Mouse (Mus musculus) testis, adult 2 months (tissue): ENCODE results near the gene Tmem63c. TPM values are rescaled to one million over a fixed set of nuclear protein-coding genes. Genes with fewer than 3 reads are reported as not detected.

Experiments used
- H3K27ac ChIP-seq: fragments of 200-500 bp; 2 replicates; pipeline ENCODE4 v1.5.1; 2012; ENCODE audit warnings: low read depth, low read length; ENCODE audit not compliant: control insufficient read depth, insufficient read depth
- H3K27me3 ChIP-seq: fragments of 200-500 bp; 2 replicates; pipeline ENCODE4 v1.6.1; 2012; ENCODE audit warnings: mild to moderate bottlenecking, low read length, moderate library complexity; ENCODE audit not compliant: control insufficient read depth, insufficient read depth
- H3K36me3 ChIP-seq: fragments of 200-500 bp; 2 replicates; pipeline ENCODE4 v1.6.1; 2012; ENCODE audit warnings: mild to moderate bottlenecking, low read length; ENCODE audit not compliant: control insufficient read depth, insufficient read depth
- H3K4me1 ChIP-seq: fragments of 200-500 bp; 2 replicates; pipeline ENCODE4 v1.6.1; 2012; ENCODE audit warnings: low read length; ENCODE audit not compliant: control insufficient read depth, insufficient read depth
- H3K4me3 ChIP-seq: fragments of 200-500 bp; 2 replicates; pipeline ENCODE4 v1.5.1; 2012; ENCODE audit warnings: low read depth, mild to moderate bottlenecking, low read length, moderate library complexity, mixed read lengths; ENCODE audit not compliant: control insufficient read depth
- CTCF ChIP-seq: fragments of 200-500 bp; IDR thresholded peaks from 2 replicates; pipeline ENCODE4 v1.5.1; 2012; ENCODE audit warnings: low read depth, mild to moderate bottlenecking, inconsistent platforms, low read length, moderate library complexity; ENCODE audit not compliant: control insufficient read depth, insufficient read depth, insufficient replicate concordance
- POLR2A ChIP-seq: fragments of 200-500 bp; IDR thresholded peaks from 2 replicates; pipeline ENCODE4 v1.6.1; 2012; ENCODE audit warnings: low read depth, mild to moderate bottlenecking, inconsistent platforms, low read length, moderate library complexity; ENCODE audit not compliant: control insufficient read depth
- polyA plus RNA-seq: library from polyadenylated mRNA; depleted of rRNA; stranded (reverse); fragments of >200 nt; gene quantifications from 2 replicates; pipeline ENCODE4 v1.2.3, GENCODE M21; 2012

Gene Tmem63c
- polyA plus RNA-seq, 1 experiment, result 32.3 TPM

DNA sequence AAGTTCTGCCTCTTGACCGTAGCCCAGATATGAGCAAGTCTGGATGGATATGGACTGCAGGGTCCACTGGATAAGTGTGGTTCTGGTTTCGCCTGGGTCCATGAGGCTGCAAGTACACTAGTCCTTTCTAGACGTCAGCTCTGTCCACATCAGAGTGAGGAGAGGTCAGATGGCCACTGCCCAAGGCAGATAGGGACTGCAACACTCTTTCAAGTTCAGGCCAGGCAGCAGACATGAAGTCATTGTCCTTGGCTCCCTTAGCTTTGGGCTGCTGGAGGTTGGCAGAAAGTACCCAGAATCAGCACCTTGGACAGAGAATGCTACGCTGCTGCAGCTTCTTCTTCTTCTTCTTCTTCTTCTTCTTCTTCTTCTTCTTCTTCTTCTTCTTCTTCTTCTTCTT, 19.0 kb downstream of the Tmem63c start:
- Histone ChIP-seq H3K27ac (no peak overlapping the region), H3K27me3 (no peaks in the 10 kb centered on the region), H3K4me3 (no peak overlapping the region), H3K36me3 (no peaks in the 10 kb centered on the region), H3K4me1 (no peaks in the 10 kb centered on the region)
- TF ChIP-seq CTCF (no peak), POLR2A (no peak)

DNA sequence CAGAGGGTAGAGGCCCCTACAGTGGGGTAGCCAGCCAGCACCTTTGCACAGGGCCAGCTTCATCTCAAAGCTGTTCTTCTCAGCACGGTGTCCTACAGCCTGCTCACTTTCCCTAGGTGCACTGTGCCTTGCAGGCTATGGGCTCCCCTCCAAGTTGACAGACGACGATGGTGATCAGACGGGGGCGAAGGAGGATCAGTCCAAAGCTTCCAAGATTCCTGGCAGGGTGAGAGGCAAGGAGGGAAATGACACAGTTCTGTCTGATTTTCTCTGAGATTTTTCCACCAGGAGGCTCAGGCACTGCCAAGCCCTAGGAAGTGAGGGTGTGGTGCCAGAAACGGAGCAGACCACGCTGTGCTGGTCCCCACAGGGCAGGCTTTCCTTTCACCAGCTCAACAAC, 19.7 kb downstream of the Tmem63c start:
- Histone ChIP-seq H3K27ac (no peak overlapping the region), H3K4me3 (no peak overlapping the region), H3K27me3 (no peaks in the 10 kb centered on the region), H3K4me1 (no peaks in the 10 kb centered on the region), H3K36me3 (no peaks in the 10 kb centered on the region)
- no peak for TF ChIP-seq CTCF

DNA sequence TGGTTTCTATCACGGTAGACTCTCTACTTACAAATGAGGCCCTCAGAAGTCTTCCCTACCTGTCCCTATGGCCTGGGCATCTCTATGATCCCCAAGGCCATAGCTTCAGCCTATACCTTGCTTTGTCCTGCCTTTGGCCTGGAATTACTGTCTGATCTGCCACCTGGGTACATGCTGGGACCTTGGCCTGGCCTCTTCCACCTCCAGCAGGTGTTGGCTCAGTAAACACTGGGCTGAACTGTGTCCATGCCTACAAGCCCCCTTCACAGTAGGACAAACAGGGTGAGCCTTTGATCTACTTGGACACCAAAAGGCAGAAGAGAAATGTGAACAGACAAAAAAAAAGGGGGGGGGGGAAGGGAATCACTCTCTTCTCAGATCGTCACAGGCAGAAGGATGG, 21.3 kb downstream of the Tmem63c start:
- Histone ChIP-seq H3K4me3 (no peak overlapping the region), H3K36me3 (no peaks in the 10 kb centered on the region), H3K27me3 (no peaks in the 10 kb centered on the region), H3K4me1 (no peaks in the 10 kb centered on the region), H3K27ac (no peak overlapping the region)
- TF ChIP-seq CTCF (no peak), POLR2A (no peak)

DNA sequence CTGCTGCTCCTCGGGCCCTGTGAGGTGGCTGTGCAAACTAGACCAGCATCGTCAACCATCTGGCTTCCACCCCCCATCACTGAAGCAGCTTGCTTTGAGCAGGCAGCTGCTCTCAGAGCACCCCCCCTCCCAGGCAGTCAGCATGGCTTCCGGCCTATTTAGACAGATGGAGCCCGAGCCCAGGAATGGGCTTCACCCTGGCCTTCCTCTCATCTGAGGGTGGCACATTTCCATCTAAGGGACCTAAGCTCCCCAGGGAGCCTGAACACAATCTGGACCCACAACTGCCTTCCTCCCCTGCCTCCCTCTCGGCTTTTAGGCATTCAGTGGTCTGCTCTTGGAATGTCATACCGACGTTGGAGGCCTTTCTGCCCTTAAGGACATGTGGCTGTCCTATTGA, 22.1 kb downstream of the Tmem63c start:
- Histone ChIP-seq H3K27me3 (no peaks in the 10 kb centered on the region), H3K36me3 (no peaks in the 10 kb centered on the region), H3K27ac (no peak overlapping the region), H3K4me3 (no peak overlapping the region), H3K4me1 (no peaks in the 10 kb centered on the region)
- TF ChIP-seq POLR2A (no peak), CTCF (no peak)

DNA sequence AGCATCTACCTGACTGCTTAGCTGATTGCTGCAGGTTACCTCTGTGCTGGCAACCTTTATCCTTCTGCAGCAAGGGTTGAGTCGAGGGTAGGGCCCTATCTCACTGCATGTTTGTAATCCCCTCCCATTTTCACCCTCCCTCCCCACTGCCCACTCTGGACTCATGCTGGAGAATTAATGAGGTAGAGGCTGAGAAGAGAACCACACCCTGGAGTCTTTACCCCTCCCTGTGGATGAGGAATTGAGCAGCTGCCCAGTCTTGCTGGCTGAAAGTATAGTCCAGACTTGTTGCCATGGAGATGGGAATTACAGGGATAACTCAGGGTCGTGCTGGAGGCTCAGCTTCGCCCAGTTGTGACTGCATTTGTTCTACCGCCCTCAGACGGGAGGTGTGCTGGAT, 23.6 kb downstream of the Tmem63c start:
- H3K4me3 ChIP-seq, result no peak overlapping the region
- H3K36me3 ChIP-seq, result no peaks in the 10 kb centered on the region
- TF ChIP-seq POLR2A (no peak), CTCF (no peak)
- H3K27me3 ChIP-seq, result no peaks in the 10 kb centered on the region
- H3K27ac ChIP-seq, result no peak overlapping the region
- no peaks in the 10 kb centered on the region for H3K4me1 ChIP-seq

DNA sequence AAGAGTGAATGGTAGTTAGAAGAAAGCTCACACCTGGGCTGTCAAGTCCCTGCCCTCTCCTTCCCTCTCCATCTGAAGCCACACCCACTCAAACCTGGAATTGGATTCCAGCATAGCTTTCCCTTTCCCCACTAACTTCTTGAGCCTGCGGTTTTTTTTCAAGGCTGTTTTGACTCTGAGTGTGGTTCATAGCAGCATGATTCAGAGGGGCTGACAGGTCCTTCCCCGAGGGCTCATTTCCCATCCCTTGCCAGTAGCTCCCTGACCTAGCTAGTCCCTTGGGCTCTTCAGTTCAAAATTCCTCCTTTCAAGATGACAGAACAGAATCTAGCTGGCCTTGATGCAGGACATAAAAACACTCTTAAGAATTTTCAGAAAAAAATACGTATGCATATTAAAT, 26.4 kb downstream of the Tmem63c start:
- no peak for TF ChIP-seq POLR2A
- TF ChIP-seq CTCF, result no peak
- H3K4me3 ChIP-seq, result no peak overlapping the region
- H3K36me3 ChIP-seq, result no peaks in the 10 kb centered on the region
- no peaks in the 10 kb centered on the region for H3K4me1 ChIP-seq
- H3K27me3 ChIP-seq, result no peaks in the 10 kb centered on the region
- H3K27ac ChIP-seq, result no peak overlapping the region

DNA sequence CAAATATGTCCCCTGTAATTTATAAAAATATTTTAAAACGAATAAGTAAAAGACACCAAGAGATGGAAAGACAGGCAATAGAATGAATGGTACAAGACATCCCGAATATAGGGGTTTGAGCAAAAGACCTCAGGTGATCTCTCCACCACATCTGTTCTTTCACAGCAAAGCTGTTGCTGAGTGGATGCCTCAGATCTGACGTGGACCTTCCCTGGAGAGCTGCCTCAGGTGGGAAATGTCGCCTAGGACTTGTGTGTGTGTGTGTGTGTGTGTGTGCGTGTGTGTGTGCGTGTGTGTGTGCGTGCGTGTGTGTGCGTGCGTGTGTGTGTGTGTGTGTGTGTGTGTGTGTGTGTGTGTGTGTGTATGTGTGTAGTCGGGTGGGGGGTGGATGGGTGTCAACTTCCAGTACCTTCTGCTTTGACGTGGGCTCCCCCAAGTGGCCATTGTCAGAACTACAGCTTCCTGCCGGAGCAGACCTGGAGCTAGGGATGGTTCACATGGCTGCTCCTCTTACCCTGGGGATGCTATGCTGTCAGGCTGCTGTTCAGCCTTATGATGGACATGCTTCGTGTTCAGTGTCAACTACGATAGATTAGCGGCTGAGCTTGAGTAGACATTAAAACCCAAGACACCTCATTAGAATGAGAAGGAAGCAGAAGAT, 31.7 kb downstream of the Tmem63c start:
- no peaks in the 10 kb centered on the region for H3K4me1 ChIP-seq
- no peak overlapping the region for H3K27ac ChIP-seq
- H3K36me3 ChIP-seq, result no peaks in the 10 kb centered on the region
- TF ChIP-seq CTCF (peak; percentile 92), POLR2A (no peak)
- H3K4me3 ChIP-seq, result no peak overlapping the region
- no peaks in the 10 kb centered on the region for H3K27me3 ChIP-seq

DNA sequence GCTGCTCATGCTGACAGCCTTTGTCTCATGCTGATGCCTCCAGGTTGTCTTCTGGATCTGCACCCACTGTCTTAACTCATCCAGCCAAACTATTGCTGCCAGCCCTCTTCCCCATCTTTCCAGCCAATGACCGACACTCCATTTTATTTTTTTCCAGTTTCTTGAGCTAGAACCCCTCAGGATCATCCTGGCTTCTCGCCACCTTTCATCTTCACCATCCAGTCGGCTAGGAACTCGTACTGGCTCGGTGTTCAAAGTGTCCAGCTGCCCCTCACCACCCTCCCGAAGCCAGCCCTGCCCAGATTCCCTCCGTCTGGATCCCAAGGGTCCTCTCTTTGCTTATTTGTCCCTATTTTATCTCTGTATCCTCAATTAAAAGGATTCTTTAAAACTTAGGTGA, 33.7 kb downstream of the Tmem63c start:
- no peak overlapping the region for H3K27ac ChIP-seq
- TF ChIP-seq CTCF, result no peak
- no peak for TF ChIP-seq POLR2A
- H3K4me3 ChIP-seq, result no peak overlapping the region
- H3K27me3 ChIP-seq, result no peaks in the 10 kb centered on the region
- no peaks in the 10 kb centered on the region for H3K36me3 ChIP-seq
- no peaks in the 10 kb centered on the region for H3K4me1 ChIP-seq
